Mouse (Mus musculus): ENCODE results near the gene Mff. TPM values are rescaled to one million over a fixed set of nuclear protein-coding genes. Genes with fewer than 3 reads are reported as not detected.

The Mff gene
- total RNA-seq (2023), result 90.9 to 135 TPM (median 108 TPM) in 4 replicates

DNA sequence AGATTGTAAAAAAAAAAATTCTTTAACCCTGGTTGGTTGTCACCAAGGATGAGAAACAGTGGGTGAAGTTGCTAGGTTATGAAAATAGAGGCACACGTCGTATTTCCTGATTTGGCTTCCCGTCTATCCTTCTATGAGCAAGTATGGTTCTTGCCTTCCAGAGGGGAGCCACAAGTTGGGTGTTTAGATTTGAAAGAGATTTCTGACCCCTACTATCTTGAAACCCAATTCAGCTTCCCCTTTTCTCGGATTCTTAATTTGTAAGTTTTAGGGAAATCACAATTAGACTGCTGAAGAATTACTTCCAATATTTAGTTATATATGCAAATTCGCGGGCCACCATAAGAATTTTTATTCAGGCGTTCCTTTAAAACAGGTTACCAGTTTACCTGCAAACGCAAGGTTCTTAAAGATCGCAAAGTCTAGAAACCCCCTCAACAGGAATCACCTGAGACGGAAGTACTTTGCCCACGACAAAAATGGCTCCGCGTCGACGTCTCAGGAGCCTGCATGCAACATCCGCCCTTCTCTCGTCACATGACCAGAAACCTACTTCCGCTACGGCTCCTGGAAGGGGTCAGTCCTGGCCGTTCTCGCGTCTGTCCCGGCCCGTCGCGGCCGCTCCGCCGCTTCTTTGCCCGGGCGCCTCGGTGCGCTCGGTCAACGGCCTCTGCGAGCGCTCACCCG, at the start of gene Mff:
Gene Mff, plus strand, starts transcription at position 552 of the 687 bp plus-strand sequence.

DNA sequence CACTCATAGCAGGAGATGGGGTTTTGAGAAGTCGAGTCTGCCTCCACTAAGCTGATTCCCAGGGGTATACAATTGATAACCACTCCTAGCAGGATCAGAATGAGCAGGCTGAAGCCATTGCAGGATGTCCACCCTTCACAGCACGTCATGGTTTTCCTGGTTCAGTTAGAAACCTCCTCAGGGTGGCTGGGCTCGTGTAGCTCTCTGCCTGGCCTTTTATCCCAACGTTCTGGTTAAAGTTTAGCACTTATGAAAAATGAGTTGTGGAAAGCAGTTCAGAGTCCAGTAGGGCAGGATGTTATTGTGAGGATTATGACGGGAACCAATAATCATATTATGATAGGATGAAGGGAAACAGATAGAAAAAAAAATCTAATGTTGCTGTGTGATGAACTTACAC, 43.6 kb downstream of the Mff start, which contains the start of gene Tm4sf20:
Gene Tm4sf20, minus strand, starts transcription at position 193 of the 400 bp plus-strand sequence.

DNA sequence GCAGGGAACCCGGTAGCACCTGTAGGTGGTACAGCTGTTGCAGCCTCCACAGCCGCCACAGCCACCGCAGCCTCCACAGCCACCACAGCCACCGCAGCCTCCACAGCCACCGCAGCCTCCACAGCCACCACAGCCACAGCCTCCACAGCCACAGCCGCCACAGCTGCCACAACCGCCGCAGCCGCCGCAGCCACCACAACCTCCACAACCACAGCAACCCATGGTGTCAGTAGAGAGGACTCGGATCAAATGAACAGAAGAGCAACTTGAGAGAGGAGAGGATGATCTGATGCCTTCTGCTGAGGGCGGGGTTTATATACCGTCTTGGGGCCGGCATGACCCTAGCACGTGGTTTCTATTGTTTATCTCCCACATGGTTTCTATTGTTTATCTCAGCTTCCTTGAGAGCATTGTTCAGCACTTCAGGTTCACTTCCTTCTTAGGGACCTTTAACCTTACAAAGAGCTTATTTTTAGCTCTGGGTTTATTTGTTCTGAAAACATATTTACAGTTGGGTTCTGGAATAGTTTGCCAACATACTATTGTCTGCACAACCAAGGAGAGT, 46.4 kb downstream of the Mff start, which contains the start of gene Gm47791:
Gene Gm47791, minus strand, starts transcription at position 222 of the 565 bp plus-strand sequence.

Other genes with a start within 250 kb of the Mff start
- gene Col4a4, start 138.0 kb upstream of the Mff start, total RNA-seq (2023), result not detected in 4 replicates
- gene Col4a3, start 138.0 kb upstream of the Mff start, total RNA-seq (2023), result not detected in 4 replicates
- gene Tm4sf20, start 43.6 kb downstream of the Mff start, total RNA-seq (2023), result not detected in 4 replicates
- not detected in 4 replicates for gene Gm47791, start 46.4 kb downstream of the Mff start, total RNA-seq (2023)
- gene Agfg1, start 114.6 kb downstream of the Mff start, total RNA-seq (2023), result 52.8 to 57.3 TPM (median 55.1 TPM) in 4 replicates
- 0.72 to 1.8 TPM (median 1.4 TPM) in 4 replicates for gene A030005L19Rik, start 188.4 kb downstream of the Mff start, total RNA-seq (2023)
- not detected in 4 replicates for gene A030014E15Rik, start 200.0 kb downstream of the Mff start, total RNA-seq (2023)
- not detected in 4 replicates for gene Gm6217, start 206.5 kb downstream of the Mff start, total RNA-seq (2023)
- not detected in 4 replicates for gene A030003K21Rik, start 218.5 kb downstream of the Mff start, total RNA-seq (2023)
- gene Gm7544, start 231.1 kb downstream of the Mff start, total RNA-seq (2023), result not detected in 4 replicates
- gene Gm47955, start 235.4 kb downstream of the Mff start, total RNA-seq (2023), result not detected in 4 replicates

Measured in B cell, adult 62 days (primary cell).